Mouse (Mus musculus) ES-E14 (cell line): ENCODE measurements around the gene Cited2. TPM values are rescaled to one million over a fixed set of nuclear protein-coding genes. Genes with fewer than 3 reads are reported as not detected.

Experiments used
- DNase-seq: peaks from one replicate; pipeline ENCODE4 v3.0.0-alpha.2; 2013; ENCODE audit warnings: low read depth, low spot score
- H3K27ac ChIP-seq: 2 replicates; pipeline ENCODE4 v1.5.1; 2012; ENCODE audit warnings: low read depth, mild to moderate bottlenecking, low read length, moderate library complexity, mixed read lengths; ENCODE audit not compliant: poor library complexity, insufficient read depth, severe bottlenecking
- H3K36me3 ChIP-seq: 2 replicates; pipeline ENCODE4 v1.6.1; 2012; ENCODE audit warnings: mild to moderate bottlenecking, low read length, moderate library complexity, mixed read lengths; ENCODE audit not compliant: control insufficient read depth, poor library complexity, insufficient read depth, severe bottlenecking
- H3K4me1 ChIP-seq, 2 experiments: fragments of 150-350 bp in 1 of 2; sonication (generic) in 1 of 2; 2 replicates each; pipeline ENCODE4 v1.6.1; 2012; ENCODE audit warnings: low read length in 2 of 2, mild to moderate bottlenecking in 1 of 2, mixed read lengths in 1 of 2; ENCODE audit not compliant: control insufficient read depth in 2 of 2, insufficient read depth in 2 of 2, poor library complexity in 1 of 2
- H3K4me3 ChIP-seq, 2 experiments: fragments of 150-350 bp in 1 of 2; sonication (generic) in 1 of 2; 2 replicates each; pipeline ENCODE4 v1.5.1; 2012; ENCODE audit warnings: low read length in 2 of 2, low read depth in 1 of 2, mild to moderate bottlenecking in 1 of 2, mixed read lengths in 1 of 2; ENCODE audit not compliant: insufficient read depth in 1 of 2, poor library complexity in 1 of 2, severe bottlenecking in 1 of 2
- H3K9ac ChIP-seq: 2 replicates; pipeline ENCODE4 v1.6.1; 2012; ENCODE audit warnings: low read depth, mild to moderate bottlenecking, low read length, mixed read lengths; ENCODE audit not compliant: poor library complexity, insufficient read depth, severe bottlenecking
- H3K9me3 ChIP-seq: fragments of 150-350 bp; sonication (generic); 2 replicates; pipeline ENCODE4 v1.6.1; 2012; ENCODE audit warnings: low read depth, mild to moderate bottlenecking, low read length; ENCODE audit not compliant: control insufficient read depth, insufficient read depth
- CHD2 ChIP-seq: IDR thresholded peaks from 2 replicates; pipeline ENCODE4 v1.6.1; 2014; ENCODE audit warnings: mild to moderate bottlenecking, low read depth, low read length, inconsistent platforms
- HCFC1 ChIP-seq: IDR thresholded peaks from 2 replicates; pipeline ENCODE4 v1.6.1; 2012; ENCODE audit warnings: low read length, inconsistent platforms, borderline replicate concordance; ENCODE audit not compliant: insufficient read depth
- MAFK ChIP-seq: IDR thresholded peaks from 2 replicates; pipeline ENCODE4 v1.6.1; 2014; ENCODE audit warnings: mild to moderate bottlenecking, low read depth, low read length, inconsistent platforms; ENCODE audit not compliant: insufficient read depth
- ZC3H11A ChIP-seq: IDR thresholded peaks from 2 replicates; pipeline ENCODE4 v1.6.1; 2012; ENCODE audit warnings: low read depth, mild to moderate bottlenecking, inconsistent platforms, low read length, borderline replicate concordance
- ZNF384 ChIP-seq: IDR thresholded peaks from 2 replicates; pipeline ENCODE4 v1.6.1; 2012; ENCODE audit warnings: low read depth, low read length, inconsistent platforms
- in situ Hi-C, 2 experiments: fragments of 600-800 bp; cut with MboI; formaldehyde crosslinking; loops; one replicate each; pipeline ENCODE4 v1.15.1; 2025; ENCODE audit warnings: low sequenced_read_pairs in 2 of 2, inconsistent platforms in 1 of 2; ENCODE audit not compliant: unreplicated experiment in 2 of 2
- total RNA-seq: library from RNA; depleted of rRNA; stranded (reverse); fragments of 300-350 nt; gene quantifications from 2 replicates; pipeline ENCODE4 v1.2.3, GENCODE M21; 2012

Gene Cited2
- total RNA-seq, 1 experiment, result 30.0 TPM

DNA sequence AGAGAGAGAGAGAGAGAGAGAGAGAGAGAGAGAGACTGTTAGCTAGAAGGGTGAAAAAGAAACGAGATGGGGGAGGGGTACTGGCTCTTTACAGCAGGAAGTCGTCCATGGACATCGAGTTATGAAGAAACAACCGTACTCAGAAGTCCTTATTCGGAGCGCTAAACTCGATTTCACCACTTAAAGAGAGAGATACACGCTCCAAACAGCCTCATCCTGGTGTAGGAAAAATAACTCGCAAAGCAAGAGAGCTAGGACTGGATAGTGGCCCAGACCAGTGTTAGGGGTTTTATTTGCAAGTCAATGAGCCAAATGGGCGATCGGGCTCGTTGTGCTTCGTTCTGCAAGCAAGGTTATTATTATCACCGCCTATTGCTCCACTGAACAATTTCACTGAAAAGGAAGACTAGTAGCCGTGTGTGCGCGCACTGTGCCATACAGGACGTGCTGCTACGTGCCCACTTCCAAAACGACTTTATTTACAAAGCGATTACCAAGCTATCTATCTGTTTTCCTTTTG, 1.4 kb upstream of the Cited2 start:
- Histone ChIP-seq H3K36me3 (peaks cover 5% of the 10 kb centered on the region; the same call in 1 of the 2 replicates), H3K9me3 (no peaks in the 10 kb centered on the region), H3K27ac (no peak overlapping the region), H3K4me3 (peak overlapping the region; percentile 86 to 93), H3K4me1 (no peaks in the 10 kb centered on the region), H3K9ac (no peak overlapping the region; the same call in 1 of the 2 replicates)
- DNase-seq, result no peak
- TF ChIP-seq ZNF384, result no peak
- TF ChIP-seq CHD2, result no peak
- TF ChIP-seq MAFK, result no peak
- TF ChIP-seq HCFC1, result no peak
- no peak for TF ChIP-seq ZC3H11A
- in situ Hi-C loops, result no loop called here

GRCm38 (mm10) chr10:17722158-17722557, 860 bp upstream of the Cited2 start:
- in situ Hi-C loops, result no loop called here
- Histone ChIP-seq H3K4me1 (no peaks in the 10 kb centered on the region), H3K36me3 (peaks cover 5% of the 10 kb centered on the region; the same call in 1 of the 2 replicates), H3K9ac (peak overlapping the region; percentile 74), H3K9me3 (no peaks in the 10 kb centered on the region), H3K27ac (0 out of 2 replicates have a peak overlapping the region, but pooled peaks have one; percentile 59), H3K4me3 (peak overlapping the region; percentile 86 to 93)
- TF ChIP-seq HCFC1 (peak; percentile 67; the same call in 1 of the 2 replicates), ZNF384 (0 out of 2 replicates have a peak, but pooled peaks have one; percentile 6), CHD2 (no peak), ZC3H11A (peak; percentile 9; the same call in 1 of the 2 replicates), MAFK (peak; percentile 56; the same call in 1 of the 2 replicates)
- DNase-seq, result peak; percentile 78

- H3K9me3 ChIP-seq, result no peaks in the 10 kb centered on the region
- H3K27ac ChIP-seq, result peak overlapping the region; percentile 49
- in situ Hi-C loops, result no loop called here
- peak overlapping the region; percentile 86 to 93 for H3K4me3 ChIP-seq
- no peak for TF ChIP-seq HCFC1
- TF ChIP-seq CHD2, result no peak
- TF ChIP-seq MAFK, result no peak
- no peak for TF ChIP-seq ZNF384
- TF ChIP-seq ZC3H11A, result no peak
- H3K4me1 ChIP-seq, result no peaks in the 10 kb centered on the region
- peak overlapping the region; percentile 85 for H3K9ac ChIP-seq
- DNase-seq, result no peak
- peaks cover 5% of the 10 kb centered on the region; the same call in 1 of the 2 replicates for H3K36me3 ChIP-seq
These were observed 413 bp downstream of the Cited2 start for GRCm38 (mm10) chr10:17723421-17723841.

DNA sequence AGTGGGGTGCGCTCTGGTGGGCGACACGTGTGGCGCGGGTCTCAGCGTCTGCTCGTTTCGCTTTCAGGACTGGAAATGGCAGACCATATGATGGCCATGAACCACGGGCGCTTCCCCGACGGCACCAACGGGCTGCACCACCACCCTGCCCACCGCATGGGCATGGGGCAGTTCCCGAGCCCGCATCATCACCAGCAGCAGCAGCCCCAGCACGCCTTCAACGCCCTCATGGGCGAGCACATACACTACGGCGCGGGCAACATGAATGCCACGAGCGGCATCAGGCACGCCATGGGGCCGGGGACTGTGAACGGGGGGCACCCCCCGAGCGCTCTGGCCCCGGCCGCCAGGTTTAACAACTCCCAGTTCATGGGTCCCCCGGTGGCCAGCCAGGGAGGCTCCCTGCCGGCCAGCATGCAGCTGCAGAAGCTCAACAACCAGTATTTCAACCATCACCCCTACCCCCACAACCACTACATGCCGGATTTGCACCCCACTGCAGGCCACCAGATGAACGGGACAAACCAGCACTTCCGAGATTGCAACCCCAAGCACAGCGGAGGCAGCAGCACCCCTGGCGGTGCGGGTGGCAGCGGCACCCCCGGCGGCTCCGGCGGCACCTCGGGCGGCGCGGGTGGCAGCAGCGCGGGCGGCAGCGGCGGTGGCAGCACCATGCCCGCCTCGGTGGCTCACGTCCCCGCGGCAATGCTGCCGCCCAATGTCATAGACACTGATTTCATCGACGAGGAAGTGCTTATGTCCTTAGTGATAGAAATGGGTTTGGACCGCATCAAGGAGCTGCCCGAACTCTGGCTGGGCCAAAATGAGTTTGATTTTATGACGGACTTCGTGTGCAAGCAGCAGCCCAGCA, 1.1 kb downstream of the Cited2 start:
- TF ChIP-seq MAFK (no peak), HCFC1 (peak; percentile 27; the same call in 1 of the 2 replicates)
- H3K4me1 ChIP-seq, result no peaks in the 10 kb centered on the region

More for the DNA sequence above, 1.1 kb downstream of the Cited2 start:
- Histone ChIP-seq H3K36me3 (peaks cover 5% of the 10 kb centered on the region; the same call in 1 of the 2 replicates), H3K4me3 (peak overlapping the region; percentile 86 to 93), H3K9me3 (no peaks in the 10 kb centered on the region), H3K27ac (peak overlapping the region; percentile 49; the same call in 1 of the 2 replicates), H3K9ac (peak overlapping the region; percentile 85)
- in situ Hi-C loops, result no loop called here
- DNase-seq, result no peak
